Mouse (Mus musculus) stomach, postnatal 0 days (tissue): ENCODE measurements around the gene C87414. TPM values are rescaled to one million over a fixed set of nuclear protein-coding genes. Genes with fewer than 3 reads are reported as not detected.
"Not testable (repeated sequence)": the region's sequence is repeated elsewhere in the genome, so short reads cannot be mapped to it uniquely, and the experiment has no call there.

ENCODE experiments used
- ATAC-seq: fragments of 200-750 bp; cut with Nextera tagmentation; 2 replicates; pipeline ENCODE4 v1.8.0; 2017; ENCODE audit not compliant: low FRiP score, low TSS enrichment
- DNase-seq: peaks from one replicate; pipeline ENCODE4 v3.0.0-alpha.2; 2016; ENCODE audit warnings: low spot score
- H3K27ac ChIP-seq: fragments of 300-500 bp; sonication (generic); replicated peaks from 2 replicates; pipeline ENCODE4 v1.5.1; 2014; ENCODE audit warnings: mild to moderate bottlenecking, control low read depth
- H3K27me3 ChIP-seq: fragments of 300-500 bp; sonication (generic); 2 replicates; pipeline ENCODE4 v1.6.1; 2014; ENCODE audit warnings: low read length; ENCODE audit not compliant: control insufficient read depth, insufficient read depth
- H3K36me3 ChIP-seq: fragments of 300-500 bp; sonication (generic); 2 replicates; pipeline ENCODE4 v1.6.1; 2014; ENCODE audit warnings: low read length, mixed read lengths; ENCODE audit not compliant: control insufficient read depth, insufficient read depth
- H3K4me1 ChIP-seq: fragments of 300-500 bp; sonication (generic); replicated peaks from 2 replicates; pipeline ENCODE4 v1.6.1; 2014; ENCODE audit warnings: antibody characterized with exemption; ENCODE audit not compliant: control insufficient read depth, insufficient read depth
- H3K4me2 ChIP-seq: fragments of 300-500 bp; sonication (generic); replicated peaks from 2 replicates; pipeline ENCODE4 v1.6.1; 2014; ENCODE audit warnings: low read depth, mild to moderate bottlenecking, control low read depth, moderate library complexity
- H3K4me3 ChIP-seq: fragments of 300-500 bp; sonication (generic); 2 replicates; pipeline ENCODE4 v1.5.1; 2014; ENCODE audit warnings: low read depth, low read length, control low read depth
- H3K9ac ChIP-seq: fragments of 300-500 bp; sonication (generic); 2 replicates; pipeline ENCODE4 v1.6.1; 2014; ENCODE audit warnings: mild to moderate bottlenecking, low read length, control low read depth, mixed read lengths
- H3K9me3 ChIP-seq: fragments of 300-500 bp; sonication (generic); 2 replicates; pipeline ENCODE4 v1.6.1; 2016; ENCODE audit warnings: low read length; ENCODE audit not compliant: control insufficient read depth
- WGBS: fragments of 180-500 bp; shearing (Covaris S2); extraction: QIAGEN DNeasy Blood & Tissue Kit; methylation state at CpG from one replicate; pipeline ENCODE4 v1.1.7; 2014; 5-methylcytosine and 5-hydroxymethylcytosine counted together
- polyA plus RNA-seq: library from polyadenylated mRNA; unstranded; fragments of >200 nt; fragmentation: Nextera tagmentation; extraction: Ambion mirVana; gene quantifications from 2 replicates; pipeline ENCODE4 v1.2.1, GENCODE M21; 2015

The C87414 gene
- not detected in 2 replicates for polyA plus RNA-seq

DNA sequence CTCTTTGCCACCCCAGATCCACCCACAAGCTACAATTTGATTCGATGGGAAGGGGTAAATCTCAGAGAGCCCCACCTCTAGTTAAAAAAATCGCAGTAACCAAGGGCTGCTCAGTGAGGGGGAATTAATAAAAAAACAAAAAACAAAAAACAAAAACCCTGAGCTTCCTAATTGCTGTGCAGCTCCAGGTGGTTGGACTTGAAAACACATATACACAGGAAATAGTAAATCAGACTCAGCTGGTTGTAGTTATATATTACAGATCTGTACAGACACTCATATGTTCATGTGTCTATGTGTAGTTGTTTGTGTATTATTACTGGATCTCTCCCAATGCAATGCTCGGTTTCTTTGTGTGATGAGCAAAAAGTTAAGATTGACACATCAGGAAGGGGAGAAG is at the start of gene C87414:
TSS of gene C87414 (minus strand) at position 101 of the 400 bp plus-strand sequence.
- H3K9me3 ChIP-seq, H3K36me3 ChIP-seq, ATAC-seq, H3K9ac ChIP-seq, H3K4me3 ChIP-seq, H3K4me1 ChIP-seq, DNase-seq, H3K27me3 ChIP-seq, H3K27ac ChIP-seq, H3K4me2 ChIP-seq: not testable (repeated sequence)
- WGBS, result no CpG with 5 or more reads among the region's 3 CpGs

DNA sequence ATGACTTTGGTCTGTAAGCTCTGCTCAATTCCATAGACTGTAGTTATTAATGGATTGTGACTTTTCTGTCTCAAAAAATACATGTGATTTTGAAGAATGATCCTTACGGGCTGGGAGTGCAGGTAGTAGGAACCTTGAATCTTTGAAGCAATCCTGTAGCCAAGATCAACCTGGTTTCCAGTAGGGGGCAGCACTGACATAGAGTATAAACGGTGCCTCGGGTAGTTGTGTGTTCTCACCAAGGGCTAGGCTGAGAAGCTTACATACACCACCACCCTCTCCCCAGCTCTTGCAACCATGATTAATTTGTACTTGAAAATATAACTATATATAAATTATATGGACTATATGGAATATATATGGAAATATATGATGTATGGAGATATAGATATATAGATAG is 13.3 kb upstream of the C87414 start:
- not testable (repeated sequence) for H3K9ac ChIP-seq, H3K4me1 ChIP-seq, H3K4me3 ChIP-seq, H3K9me3 ChIP-seq, ATAC-seq, H3K36me3 ChIP-seq, H3K27ac ChIP-seq, H3K27me3 ChIP-seq, DNase-seq, H3K4me2 ChIP-seq
- WGBS, result 72% methylated on average over 3 of the region's 3 CpGs

Other genes with a start within 250 kb of the C87414 start
- not detected in 2 replicates for gene Gm16427, start 131.4 kb downstream of the C87414 start, polyA plus RNA-seq
- not detected in 2 replicates for gene Gm7792, start 172.2 kb upstream of the C87414 start, polyA plus RNA-seq